Mouse (Mus musculus) limb, embryonic 13.5 days (tissue): ENCODE data around the gene Bcl9. TPM values are rescaled to one million over a fixed set of nuclear protein-coding genes. Genes with fewer than 3 reads are reported as not detected.

Experiments
- ATAC-seq: fragments of 200-750 bp; cut with Nextera tagmentation; 2 replicates; pipeline ENCODE4 v1.8.0; 2017; ENCODE audit warnings: low read depth, moderate number of reproducible peaks, moderate TSS enrichment; ENCODE audit not compliant: low FRiP score
- H3K27ac ChIP-seq: fragments of 300-500 bp; sonication (generic); 2 replicates; pipeline ENCODE4 v1.5.1; 2015; ENCODE audit warnings: inconsistent platforms, mild to moderate bottlenecking, moderate library complexity
- H3K27me3 ChIP-seq: fragments of 300-500 bp; sonication (generic); 2 replicates; pipeline ENCODE4 v1.6.1; 2015; ENCODE audit warnings: mild to moderate bottlenecking, inconsistent platforms
- H3K36me3 ChIP-seq: fragments of 300-500 bp; sonication (generic); 2 replicates; pipeline ENCODE4 v1.6.1; 2015; ENCODE audit warnings: inconsistent platforms, mild to moderate bottlenecking, moderate library complexity
- H3K4me1 ChIP-seq: fragments of 300-500 bp; sonication (generic); 2 replicates; pipeline ENCODE4 v1.6.1; 2015; ENCODE audit warnings: inconsistent platforms
- H3K4me2 ChIP-seq: fragments of 300-500 bp; sonication (generic); replicated peaks from 2 replicates; pipeline ENCODE4 v1.6.1; 2015; ENCODE audit warnings: inconsistent platforms, mild to moderate bottlenecking, moderate library complexity
- H3K4me3 ChIP-seq: fragments of 300-500 bp; sonication (generic); 2 replicates; pipeline ENCODE4 v1.5.1; 2015; ENCODE audit warnings: moderate library complexity, mild to moderate bottlenecking, inconsistent platforms
- H3K9ac ChIP-seq: fragments of 300-500 bp; sonication (generic); 2 replicates; pipeline ENCODE4 v1.6.1; 2015; ENCODE audit warnings: mild to moderate bottlenecking, inconsistent platforms
- H3K9me3 ChIP-seq: fragments of 300-500 bp; sonication (generic); 2 replicates; pipeline ENCODE4 v1.6.1; 2016; ENCODE audit warnings: inconsistent platforms
- WGBS: fragments of 180-500 bp; shearing (Covaris S2); methylation state at CpG from one replicate; pipeline ENCODE4 v1.1.7; 2015; 5-methylcytosine and 5-hydroxymethylcytosine counted together
- polyA plus RNA-seq: library from polyadenylated mRNA; unstranded; fragments of >200 nt; fragmentation: Nextera tagmentation; extraction: Ambion mirVana; gene quantifications from 2 replicates; pipeline ENCODE4 v1.2.1, GENCODE M21; 2015

Gene Bcl9
- polyA plus RNA-seq, 1 experiment from 2014 or later = 97.4 TPM

DNA sequence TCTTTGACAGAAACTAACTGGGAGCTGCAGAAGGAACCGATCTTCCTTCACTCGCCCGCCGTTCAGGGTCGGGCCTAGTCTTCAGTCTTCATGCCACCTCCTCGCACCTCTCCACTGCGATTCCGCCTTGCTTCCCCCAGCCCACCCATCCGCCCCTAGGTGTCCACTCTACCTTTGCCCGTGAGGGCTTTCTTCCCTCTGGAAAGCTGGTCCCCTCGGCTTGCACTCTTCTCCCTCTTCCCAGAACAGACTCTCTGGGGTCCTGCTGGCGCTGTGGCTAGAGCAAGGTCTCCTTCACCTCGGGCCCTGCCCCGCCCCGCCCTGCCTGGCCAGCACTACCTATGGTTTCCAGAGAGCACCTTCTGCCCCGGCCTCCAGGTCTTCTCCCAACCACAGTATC, 69.7 kb downstream of the Bcl9 start:
- WGBS = 1% methylated on average over 16 of the region's 16 CpGs

DNA sequence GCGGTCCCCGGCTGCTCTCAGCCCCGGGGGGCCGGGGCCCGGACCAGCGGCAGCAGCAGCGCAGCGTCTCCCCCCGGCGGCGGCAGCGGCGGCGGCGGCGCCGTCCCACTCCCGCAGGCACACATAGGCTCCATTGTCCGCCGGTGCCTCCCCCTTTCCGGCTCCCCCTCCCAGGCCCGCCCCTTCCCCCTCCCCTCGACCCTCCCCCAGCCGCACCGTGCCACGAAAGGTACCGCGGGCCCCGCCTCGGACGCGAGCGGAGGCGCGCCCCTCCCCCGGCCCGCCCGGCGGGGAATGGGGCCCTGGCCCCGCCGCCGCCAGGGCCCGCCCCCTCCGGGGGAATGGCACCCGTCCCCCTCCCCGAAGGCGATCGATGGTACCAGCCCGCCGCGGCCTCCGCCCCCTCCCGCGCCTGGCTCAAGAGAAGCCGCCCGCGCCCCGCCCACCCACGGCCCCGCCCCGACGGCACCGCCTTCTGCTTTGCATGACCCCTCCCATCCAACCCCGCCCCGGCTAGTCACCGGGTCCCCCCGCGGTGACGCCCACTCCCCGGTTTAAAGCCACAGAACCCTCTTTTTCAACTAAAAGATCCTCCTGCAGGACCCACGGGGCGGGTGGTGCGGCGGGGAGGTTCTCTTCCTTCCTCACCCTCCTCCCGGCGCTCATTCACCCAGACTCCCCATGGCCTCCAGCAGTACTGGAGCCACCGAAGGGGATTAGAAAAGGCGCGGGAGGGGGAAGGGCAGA, 70.3 kb downstream of the Bcl9 start:
- H3K36me3 ChIP-seq = peaks cover 19% of the 10 kb centered on the region
- H3K9ac ChIP-seq = peak overlapping the region; percentile 92
- peaks cover 45% of the 10 kb centered on the region for H3K4me1 ChIP-seq
- H3K27me3 ChIP-seq = no peaks in the 10 kb centered on the region
- peak overlapping the region; percentile 75 for H3K4me3 ChIP-seq
- peak overlapping the region; percentile 73 for H3K4me2 ChIP-seq
- H3K27ac ChIP-seq = peak overlapping the region; percentile 94
- WGBS = under 1% methylated on average over 50 of the region's 79 CpGs
- ATAC-seq = peak; percentile 89
- no peaks in the 10 kb centered on the region for H3K9me3 ChIP-seq

More for the DNA sequence above, 69.7 kb downstream of the Bcl9 start:
- peak; percentile 34 for ATAC-seq
- Histone ChIP-seq H3K4me1 (peaks cover 45% of the 10 kb centered on the region), H3K9ac (peak overlapping the region; percentile 76), H3K36me3 (peaks cover 14% of the 10 kb centered on the region), H3K27me3 (no peaks in the 10 kb centered on the region), H3K27ac (peak overlapping the region; percentile 94), H3K9me3 (no peaks in the 10 kb centered on the region), H3K4me2 (peak overlapping the region; percentile 73), H3K4me3 (peak overlapping the region; percentile 75)

DNA sequence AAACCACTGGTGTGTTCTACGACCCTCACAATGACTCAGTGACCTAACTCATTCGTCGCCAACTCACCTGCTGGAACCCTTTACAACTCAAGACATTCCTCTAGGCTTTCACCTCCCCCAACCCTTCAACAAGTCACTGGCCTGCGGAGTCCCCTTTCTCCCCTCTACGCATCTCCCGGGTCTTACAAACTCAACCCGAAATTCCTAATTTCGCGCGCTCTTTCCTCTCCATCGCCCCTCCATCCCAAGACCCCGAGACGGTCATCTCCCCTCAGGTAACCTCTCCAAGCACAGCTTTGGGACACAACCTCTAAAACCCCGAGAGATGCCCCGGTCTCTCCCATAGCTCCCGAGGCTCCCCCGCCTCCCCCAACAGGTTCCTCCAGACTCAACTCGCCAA, 71.0 kb downstream of the Bcl9 start:
- under 1% methylated on average over 17 of the region's 18 CpGs for whole genome bisulfite sequencing
- Histone ChIP-seq H3K27me3 (no peaks in the 10 kb centered on the region), H3K27ac (peak overlapping the region; percentile 94), H3K4me2 (peak overlapping the region; percentile 70), H3K4me1 (peaks cover 45% of the 10 kb centered on the region), H3K36me3 (peaks cover 27% of the 10 kb centered on the region), H3K9ac (peak overlapping the region; percentile 92), H3K4me3 (peak overlapping the region; percentile 75), H3K9me3 (no peaks in the 10 kb centered on the region)
- peak; percentile 29; the same call in 1 of the 2 replicates for ATAC-seq

DNA sequence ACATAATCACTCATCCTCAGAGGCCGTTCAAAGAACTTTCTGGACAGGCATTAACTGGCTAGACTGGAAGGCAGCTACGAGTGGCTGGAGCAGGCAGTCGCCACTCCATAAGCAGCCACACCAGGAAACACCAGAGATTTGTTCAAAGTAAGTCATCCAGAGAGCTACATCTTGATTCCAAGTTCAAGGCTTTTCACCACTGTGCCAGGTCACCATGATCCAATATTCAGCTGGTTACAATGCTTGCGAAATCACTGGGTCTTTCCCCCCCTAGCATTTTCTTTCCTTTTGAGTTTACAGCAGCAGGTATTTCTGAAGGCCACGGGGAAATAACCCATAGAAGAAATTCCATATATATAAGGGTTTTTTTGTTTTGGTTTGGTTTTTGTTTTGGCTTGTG, 72.5 kb downstream of the Bcl9 start:
- peaks cover 44% of the 10 kb centered on the region for H3K4me1 ChIP-seq
- H3K36me3 ChIP-seq = peaks cover 36% of the 10 kb centered on the region
- H3K27me3 ChIP-seq = no peaks in the 10 kb centered on the region
- no peak for ATAC-seq
- H3K4me2 ChIP-seq = peak overlapping the region; percentile 70
- no peak overlapping the region for H3K4me3 ChIP-seq
- H3K9ac ChIP-seq = no peak overlapping the region
- WGBS = 69% methylated on average over 5 of the region's 5 CpGs
- H3K27ac ChIP-seq = no peak overlapping the region
- no peaks in the 10 kb centered on the region for H3K9me3 ChIP-seq

DNA sequence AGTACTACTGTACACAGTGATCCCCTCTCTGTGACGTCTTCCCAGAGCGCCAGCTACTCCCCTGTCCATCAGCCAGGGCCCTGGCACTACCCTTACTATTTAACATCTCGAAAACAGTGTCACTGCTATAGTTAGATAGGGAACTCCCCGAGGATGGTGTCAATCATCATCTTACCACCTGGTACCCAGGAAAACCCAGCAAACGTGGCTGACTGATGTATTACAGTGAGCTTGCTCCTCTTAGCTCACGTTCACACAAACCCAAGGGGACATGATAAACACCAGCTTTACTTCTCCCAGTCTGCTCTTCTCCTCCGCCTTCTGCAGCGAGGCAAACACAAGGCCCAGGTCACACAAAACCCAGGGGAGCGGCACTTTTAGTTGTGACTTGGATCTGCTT, 74.5 kb downstream of the Bcl9 start:
- Histone ChIP-seq H3K36me3 (peaks cover 55% of the 10 kb centered on the region), H3K27ac (no peak overlapping the region), H3K27me3 (no peaks in the 10 kb centered on the region), H3K4me3 (no peak overlapping the region), H3K9me3 (no peaks in the 10 kb centered on the region), H3K9ac (no peak overlapping the region), H3K4me1 (peaks cover 29% of the 10 kb centered on the region), H3K4me2 (no peak overlapping the region)
- no peak for ATAC-seq
- 87% methylated on average over 9 of the region's 9 CpGs for WGBS

DNA sequence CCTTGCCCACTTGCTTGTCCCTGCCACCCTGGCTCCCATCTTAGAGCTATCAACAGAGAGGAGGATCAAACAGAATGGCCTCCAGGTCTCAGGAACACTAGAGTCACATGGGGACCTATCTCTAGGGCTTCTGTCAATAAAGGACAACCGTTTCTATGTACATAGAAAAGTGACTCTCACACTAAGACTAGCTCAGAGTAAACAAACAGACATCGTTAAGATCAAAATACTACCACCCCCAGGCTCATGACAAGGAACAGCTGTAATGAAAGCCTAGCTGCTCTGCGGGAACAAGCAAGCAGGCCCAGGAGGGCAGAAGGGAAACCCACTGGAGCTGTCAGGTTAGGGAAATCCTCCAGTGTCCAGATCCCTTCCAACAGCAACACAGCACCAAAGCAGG, 82.2 kb downstream of the Bcl9 start:
- no peak for ATAC-seq

DNA sequence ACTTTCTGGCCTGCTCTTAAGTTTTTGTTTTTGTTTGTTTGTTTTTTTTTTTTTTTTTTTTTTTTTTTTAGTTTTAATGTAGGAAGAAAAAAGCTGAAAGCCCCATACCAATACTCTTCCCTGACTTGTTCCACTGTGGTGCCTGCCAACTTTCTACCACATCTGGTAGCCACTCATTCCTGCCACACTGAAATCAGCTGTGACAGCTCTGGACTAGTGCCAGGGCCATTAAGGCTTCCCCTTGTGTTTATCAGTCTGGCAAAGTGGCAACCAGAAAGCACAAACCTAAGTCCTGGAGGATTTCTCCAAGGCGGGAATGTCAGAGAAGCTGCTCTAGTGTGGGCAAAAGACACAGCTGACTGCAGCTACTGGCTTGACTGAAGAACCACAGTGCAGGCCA, 83.3 kb downstream of the Bcl9 start:
- Histone ChIP-seq H3K36me3 (peaks cover 93% of the 10 kb centered on the region), H3K4me1 (0 out of 2 replicates have a peak, but pooled peaks cover 4% of the 10 kb centered on the region), H3K4me2 (no peak overlapping the region), H3K27ac (no peak overlapping the region), H3K9ac (no peak overlapping the region), H3K27me3 (no peaks in the 10 kb centered on the region), H3K9me3 (no peaks in the 10 kb centered on the region), H3K4me3 (no peak overlapping the region)
- ATAC-seq = no peak
- WGBS = 69% methylated on average over 1 of the region's 1 CpGs

More for the DNA sequence above, 82.2 kb downstream of the Bcl9 start:
- no peak overlapping the region for H3K27ac ChIP-seq
- H3K36me3 ChIP-seq = peaks cover 93% of the 10 kb centered on the region
- 65% methylated on average over 3 of the region's 3 CpGs for WGBS
- no peaks in the 10 kb centered on the region for H3K27me3 ChIP-seq
- no peak overlapping the region for H3K4me3 ChIP-seq
- no peak overlapping the region for H3K4me2 ChIP-seq
- H3K9ac ChIP-seq = no peak overlapping the region
- 0 out of 2 replicates have a peak, but pooled peaks cover 4% of the 10 kb centered on the region for H3K4me1 ChIP-seq
- no peaks in the 10 kb centered on the region for H3K9me3 ChIP-seq

DNA sequence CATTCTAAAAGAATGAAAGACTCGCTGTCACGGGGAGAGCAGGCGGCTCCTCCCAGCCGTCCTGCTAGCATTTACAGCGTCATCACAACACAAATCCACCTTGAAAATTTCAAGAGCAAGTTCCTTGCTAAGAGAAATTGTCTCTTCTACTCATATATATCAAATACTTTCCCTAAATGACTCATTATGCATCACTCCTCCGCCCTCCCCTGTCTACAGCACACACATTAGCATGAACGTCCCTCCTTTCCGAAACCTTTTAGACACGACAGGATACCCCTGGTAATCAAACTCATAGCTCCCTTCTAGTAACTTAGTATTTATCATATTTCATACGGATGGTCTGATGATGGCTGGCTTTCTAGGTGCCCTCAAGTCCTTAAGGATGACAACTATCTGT, 83.8 kb downstream of the Bcl9 start:
- Histone ChIP-seq H3K9ac (no peak overlapping the region), H3K4me2 (no peak overlapping the region), H3K27me3 (no peaks in the 10 kb centered on the region), H3K4me3 (no peak overlapping the region), H3K9me3 (no peaks in the 10 kb centered on the region), H3K4me1 (0 out of 2 replicates have a peak, but pooled peaks cover 4% of the 10 kb centered on the region), H3K27ac (no peak overlapping the region), H3K36me3 (peaks cover 93% of the 10 kb centered on the region)
- WGBS = 92% methylated on average over 10 of the region's 10 CpGs
- no peak for ATAC-seq

DNA sequence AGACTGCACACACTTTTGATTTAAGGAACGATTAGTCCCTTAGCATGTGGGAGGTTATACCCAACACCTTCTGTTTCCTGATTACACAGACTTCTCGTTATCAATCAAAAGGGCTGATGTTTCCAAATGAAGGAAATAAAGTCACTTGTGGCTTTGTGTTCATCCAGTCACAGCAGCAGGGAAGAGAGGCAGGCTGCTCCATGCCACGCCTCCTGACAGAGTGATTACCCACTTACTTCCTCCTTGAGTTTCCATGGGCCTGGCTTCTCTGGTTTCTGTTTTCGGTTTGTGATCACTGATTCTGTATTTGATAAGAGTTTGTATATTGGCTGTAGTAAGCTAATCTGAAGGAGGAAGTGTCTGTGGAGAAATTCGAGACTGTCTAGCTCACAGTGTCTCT, 86.5 kb downstream of the Bcl9 start:
- Histone ChIP-seq H3K9ac (no peak overlapping the region), H3K4me2 (no peak overlapping the region), H3K27ac (no peak overlapping the region), H3K4me3 (no peak overlapping the region), H3K9me3 (no peaks in the 10 kb centered on the region), H3K27me3 (no peaks in the 10 kb centered on the region), H3K36me3 (peaks cover 98% of the 10 kb centered on the region), H3K4me1 (0 out of 2 replicates have a peak, but pooled peaks cover 4% of the 10 kb centered on the region)
- ATAC-seq = no peak
- WGBS = 86% methylated on average over 5 of the region's 5 CpGs

DNA sequence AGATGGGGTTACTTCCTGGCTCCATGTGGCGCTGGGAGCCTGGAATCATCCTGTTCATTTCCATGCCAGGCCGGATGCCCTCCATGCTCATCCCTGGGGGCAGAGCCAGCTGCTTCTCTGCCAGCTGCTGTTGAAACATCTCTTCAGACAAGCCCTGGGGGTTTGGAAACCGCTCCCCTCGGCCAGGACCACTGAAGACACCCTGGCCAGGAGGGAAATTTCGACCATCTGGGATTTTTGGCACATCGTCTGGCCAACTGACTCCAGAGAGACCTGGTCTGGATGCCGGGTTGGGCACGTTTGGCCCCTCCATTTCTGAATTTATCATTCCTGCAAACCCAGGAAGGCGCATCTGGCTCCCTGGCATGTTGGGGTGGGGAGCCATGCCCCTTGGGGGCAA, 88.4 kb downstream of the Bcl9 start:
- H3K4me2 ChIP-seq = no peak overlapping the region
- H3K36me3 ChIP-seq = peaks cover 98% of the 10 kb centered on the region
- H3K27ac ChIP-seq = no peak overlapping the region
- no peak for ATAC-seq
- 92% methylated on average over 9 of the region's 9 CpGs for WGBS
- H3K27me3 ChIP-seq = no peaks in the 10 kb centered on the region
- H3K4me1 ChIP-seq = no peaks in the 10 kb centered on the region
- no peaks in the 10 kb centered on the region for H3K9me3 ChIP-seq
- H3K4me3 ChIP-seq = no peak overlapping the region
- no peak overlapping the region for H3K9ac ChIP-seq

DNA sequence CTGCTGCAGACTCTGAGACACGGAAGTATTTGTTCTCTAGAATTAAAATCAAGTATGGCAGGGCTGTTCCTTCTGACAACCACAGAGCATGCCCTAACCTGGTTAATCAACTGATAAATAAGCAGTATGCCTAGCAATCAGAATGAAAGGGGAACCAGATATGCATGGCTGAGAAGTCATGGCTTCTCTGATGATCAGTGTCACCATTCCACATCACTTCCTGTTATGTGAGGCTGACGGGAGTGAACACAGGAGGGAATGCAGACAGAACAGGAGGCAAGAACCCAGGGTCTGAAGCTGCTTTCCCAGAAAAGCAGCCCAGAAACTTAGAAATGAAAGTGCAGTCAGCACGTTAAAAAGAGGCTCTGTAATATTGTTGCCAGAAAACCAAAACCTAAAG, 91.2 kb downstream of the Bcl9 start:
- Histone ChIP-seq H3K4me1 (no peaks in the 10 kb centered on the region), H3K9me3 (no peaks in the 10 kb centered on the region), H3K36me3 (peaks cover 88% of the 10 kb centered on the region), H3K9ac (no peak overlapping the region), H3K27me3 (no peaks in the 10 kb centered on the region), H3K4me2 (no peak overlapping the region), H3K4me3 (no peak overlapping the region), H3K27ac (no peak overlapping the region)
- 78% methylated on average over 3 of the region's 3 CpGs for WGBS
- no peak for ATAC-seq

DNA sequence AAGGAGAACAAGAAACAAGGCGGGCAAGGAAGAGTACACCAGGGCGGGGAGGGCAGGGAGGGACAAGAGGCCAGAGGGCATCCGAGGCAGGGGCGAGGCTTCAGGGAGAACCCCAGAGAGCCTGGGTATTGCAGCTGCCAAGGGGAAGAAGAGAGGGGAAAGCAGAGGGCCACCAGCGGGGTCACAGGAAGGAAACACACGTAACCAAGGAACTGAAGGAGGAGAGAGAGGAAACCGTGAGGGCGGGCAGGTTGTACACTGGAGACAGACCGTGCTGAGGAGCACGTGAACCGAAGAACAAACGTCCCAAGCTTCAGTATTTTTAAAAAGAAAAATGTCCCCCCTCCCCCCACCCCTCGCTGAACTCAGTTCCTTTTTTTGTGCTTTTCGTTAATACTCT, 93.8 kb downstream of the Bcl9 start:
- H3K27me3 ChIP-seq = no peaks in the 10 kb centered on the region
- ATAC-seq = no peak
- WGBS = 83% methylated on average over 14 of the region's 14 CpGs
- H3K9ac ChIP-seq = no peak overlapping the region
- no peak overlapping the region for H3K4me2 ChIP-seq
- no peak overlapping the region for H3K4me3 ChIP-seq
- H3K27ac ChIP-seq = no peak overlapping the region
- peaks cover 9% of the 10 kb centered on the region; the same call in 1 of the 2 replicates for H3K4me1 ChIP-seq
- no peaks in the 10 kb centered on the region for H3K9me3 ChIP-seq
- H3K36me3 ChIP-seq = peaks cover 62% of the 10 kb centered on the region

DNA sequence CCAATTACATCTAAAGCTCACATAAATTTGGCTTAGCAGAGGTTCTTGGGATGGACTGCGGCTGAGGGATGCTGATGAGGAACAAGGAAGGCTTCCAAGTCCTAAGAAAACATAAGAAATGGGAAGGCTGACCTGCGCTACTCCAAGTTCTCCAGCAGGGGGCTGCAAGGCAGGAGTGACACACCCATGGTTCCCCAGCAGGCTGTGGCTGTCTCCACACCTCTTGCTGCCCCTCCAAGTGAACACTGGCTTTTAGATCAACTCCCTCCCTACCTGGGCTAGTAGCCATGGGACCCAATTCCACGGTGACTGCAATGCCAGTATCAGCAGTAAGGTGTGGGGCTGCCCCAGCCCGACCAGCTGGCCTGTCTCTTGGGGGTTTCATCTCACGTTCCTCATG, 95.8 kb downstream of the Bcl9 start:
- Histone ChIP-seq H3K27me3 (no peaks in the 10 kb centered on the region), H3K36me3 (peaks cover 42% of the 10 kb centered on the region), H3K4me3 (no peak overlapping the region), H3K9ac (no peak overlapping the region), H3K27ac (no peak overlapping the region), H3K4me1 (peaks cover 9% of the 10 kb centered on the region; the same call in 1 of the 2 replicates), H3K4me2 (no peak overlapping the region), H3K9me3 (no peaks in the 10 kb centered on the region)
- 43% methylated on average over 5 of the region's 5 CpGs for WGBS
- peak; percentile 59; the same call in 1 of the 2 replicates for ATAC-seq
